Mouse (Mus musculus) hindbrain, embryonic 12.5 days (tissue): ENCODE data around the gene Bmper. TPM values are rescaled to one million over a fixed set of nuclear protein-coding genes. Genes with fewer than 3 reads are reported as not detected.

ENCODE experiments used
- ATAC-seq: fragments of 200-750 bp; cut with Nextera tagmentation; 2 replicates; pipeline ENCODE4 v1.8.0; 2017; ENCODE audit warnings: moderate TSS enrichment; ENCODE audit not compliant: low FRiP score
- H3K27ac ChIP-seq: fragments of 300-500 bp; sonication (generic); 2 replicates; pipeline ENCODE4 v1.5.1; 2016; ENCODE audit warnings: mild to moderate bottlenecking
- H3K27me3 ChIP-seq: fragments of 300-500 bp; sonication (generic); 2 replicates; pipeline ENCODE4 v1.6.1; 2016; ENCODE audit warnings: mild to moderate bottlenecking
- H3K36me3 ChIP-seq: fragments of 300-500 bp; sonication (generic); 2 replicates; pipeline ENCODE4 v1.6.1; 2016; ENCODE audit warnings: mild to moderate bottlenecking
- H3K4me1 ChIP-seq: fragments of 300-500 bp; sonication (generic); 2 replicates; pipeline ENCODE4 v1.6.1; 2016
- H3K4me2 ChIP-seq: fragments of 300-500 bp; sonication (generic); replicated peaks from 2 replicates; pipeline ENCODE4 v1.6.1; 2016; ENCODE audit warnings: mild to moderate bottlenecking
- H3K4me3 ChIP-seq: fragments of 300-500 bp; sonication (generic); 2 replicates; pipeline ENCODE4 v1.5.1; 2016; ENCODE audit warnings: mild to moderate bottlenecking
- H3K9ac ChIP-seq: fragments of 300-500 bp; sonication (generic); 2 replicates; pipeline ENCODE4 v1.6.1; 2016; ENCODE audit warnings: mild to moderate bottlenecking, moderate library complexity
- H3K9me3 ChIP-seq: fragments of 300-500 bp; sonication (generic); replicated peaks from 2 replicates; pipeline ENCODE4 v1.6.1; 2016; ENCODE audit warnings: mild to moderate bottlenecking
- WGBS: fragments of 180-500 bp; shearing (Covaris S2); methylation state at CpG from one replicate; pipeline ENCODE4 v1.1.7; 2016; 5-methylcytosine and 5-hydroxymethylcytosine counted together
- polyA plus RNA-seq: library from polyadenylated mRNA; unstranded; fragments of >200 nt; fragmentation: Nextera tagmentation; extraction: Ambion mirVana; gene quantifications from 2 replicates; pipeline ENCODE4 v1.2.1, GENCODE M21; 2016

Bmper gene
- polyA plus RNA-seq, 1 experiment from 2014 or later: 9.7 TPM

- 97% methylated on average over 2 of the region's 2 CpGs for WGBS
- Histone ChIP-seq H3K4me1 (no peaks in the 10 kb centered on the region), H3K36me3 (no peaks in the 10 kb centered on the region), H3K27me3 (no peaks in the 10 kb centered on the region), H3K4me2 (no peak overlapping the region), H3K4me3 (no peak overlapping the region), H3K27ac (no peak overlapping the region), H3K9me3 (no peaks in the 10 kb centered on the region), H3K9ac (no peak overlapping the region)
- ATAC-seq: no peak
Measured at GRCm38 (mm10) chr9:23352396-23352795, 129.5 kb downstream of the Bmper start.

DNA sequence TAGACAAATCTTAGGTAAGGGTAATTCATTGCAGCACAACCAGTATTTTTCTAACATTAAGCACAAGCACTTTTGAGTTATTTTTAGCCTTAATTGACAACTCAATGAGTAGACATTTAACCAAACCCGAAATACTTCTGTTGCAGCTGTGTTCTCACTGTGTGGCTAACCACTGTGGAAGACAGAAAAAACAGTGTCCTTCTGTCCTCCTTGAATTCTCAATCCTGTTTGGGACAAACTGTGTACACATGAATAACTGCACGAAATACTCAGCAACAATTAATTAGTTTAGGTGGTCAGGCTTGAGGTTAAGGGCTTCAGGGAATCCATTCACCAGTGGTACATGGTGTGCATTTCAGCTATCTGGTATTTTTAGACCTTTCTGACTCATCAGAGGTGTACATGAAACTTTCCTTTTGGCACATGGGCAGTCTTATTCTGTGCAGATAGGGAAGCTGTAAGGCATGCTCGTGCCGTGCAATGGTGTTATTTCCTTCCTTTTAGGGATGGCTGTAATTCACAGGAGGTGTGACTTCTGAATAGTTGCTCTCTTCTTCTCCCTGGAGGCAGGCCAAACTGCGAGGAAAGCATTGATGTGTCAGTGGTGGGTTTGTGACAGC, 131.4 kb downstream of the Bmper start:
- Histone ChIP-seq H3K4me1 (no peaks in the 10 kb centered on the region), H3K4me3 (no peak overlapping the region), H3K4me2 (no peak overlapping the region), H3K36me3 (no peaks in the 10 kb centered on the region), H3K27ac (no peak overlapping the region), H3K27me3 (no peaks in the 10 kb centered on the region), H3K9ac (no peak overlapping the region), H3K9me3 (no peaks in the 10 kb centered on the region)
- 73% methylated on average over 5 of the region's 5 CpGs for WGBS
- no peak for ATAC-seq

GRCm38 (mm10) chr9:23358108-23358507, 135.2 kb downstream of the Bmper start:
- no peak for ATAC-seq

GRCm38 (mm10) chr9:23363139-23363538, 140.3 kb downstream of the Bmper start:
- no peaks in the 10 kb centered on the region for H3K4me1 ChIP-seq
- ATAC-seq: no peak
- no peak overlapping the region for H3K4me2 ChIP-seq
- WGBS: 58% methylated on average over 2 of the region's 2 CpGs
- 0 out of 2 replicates have a peak, but pooled peaks cover 3% of the 10 kb centered on the region for H3K9me3 ChIP-seq
- H3K27me3 ChIP-seq: no peaks in the 10 kb centered on the region
- H3K27ac ChIP-seq: no peak overlapping the region
- no peaks in the 10 kb centered on the region for H3K36me3 ChIP-seq
- no peak overlapping the region for H3K4me3 ChIP-seq
- H3K9ac ChIP-seq: no peak overlapping the region

More at GRCm38 (mm10) chr9:23358108-23358507, 135.2 kb downstream of the Bmper start:
- no peaks in the 10 kb centered on the region for H3K36me3 ChIP-seq
- H3K27ac ChIP-seq: no peak overlapping the region
- H3K27me3 ChIP-seq: no peaks in the 10 kb centered on the region
- H3K4me1 ChIP-seq: no peaks in the 10 kb centered on the region
- H3K9ac ChIP-seq: no peak overlapping the region
- H3K4me3 ChIP-seq: no peak overlapping the region
- H3K9me3 ChIP-seq: 0 out of 2 replicates have a peak, but pooled peaks cover 3% of the 10 kb centered on the region
- 91% methylated on average over 2 of the region's 2 CpGs for WGBS
- no peak overlapping the region for H3K4me2 ChIP-seq

DNA sequence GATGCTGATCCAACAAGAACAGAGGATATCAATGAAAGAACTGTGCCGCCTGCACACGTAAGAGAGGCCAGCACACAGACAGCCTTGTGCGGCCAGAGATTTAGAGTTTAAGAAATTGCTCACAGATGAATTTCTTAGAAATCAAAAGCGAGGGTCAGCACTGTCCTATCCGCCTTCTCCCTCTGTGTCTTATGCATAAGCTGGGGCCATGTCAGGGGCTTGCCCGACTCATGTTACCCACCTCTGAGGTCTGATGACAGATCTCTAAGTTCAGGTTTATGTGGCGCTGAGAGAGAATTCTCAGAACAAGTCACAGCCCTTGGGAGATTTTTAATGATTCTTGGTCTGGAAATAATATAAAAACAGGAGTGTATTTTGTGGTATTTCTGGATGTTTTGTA, 140.7 kb downstream of the Bmper start:
- no peaks in the 10 kb centered on the region for H3K4me1 ChIP-seq
- WGBS: 71% methylated on average over 7 of the region's 7 CpGs
- no peak overlapping the region for H3K9ac ChIP-seq
- no peak for ATAC-seq
- H3K4me2 ChIP-seq: no peak overlapping the region
- H3K4me3 ChIP-seq: no peak overlapping the region
- no peaks in the 10 kb centered on the region for H3K27me3 ChIP-seq
- no peaks in the 10 kb centered on the region for H3K36me3 ChIP-seq
- H3K9me3 ChIP-seq: 0 out of 2 replicates have a peak, but pooled peaks cover 3% of the 10 kb centered on the region
- no peak overlapping the region for H3K27ac ChIP-seq

DNA sequence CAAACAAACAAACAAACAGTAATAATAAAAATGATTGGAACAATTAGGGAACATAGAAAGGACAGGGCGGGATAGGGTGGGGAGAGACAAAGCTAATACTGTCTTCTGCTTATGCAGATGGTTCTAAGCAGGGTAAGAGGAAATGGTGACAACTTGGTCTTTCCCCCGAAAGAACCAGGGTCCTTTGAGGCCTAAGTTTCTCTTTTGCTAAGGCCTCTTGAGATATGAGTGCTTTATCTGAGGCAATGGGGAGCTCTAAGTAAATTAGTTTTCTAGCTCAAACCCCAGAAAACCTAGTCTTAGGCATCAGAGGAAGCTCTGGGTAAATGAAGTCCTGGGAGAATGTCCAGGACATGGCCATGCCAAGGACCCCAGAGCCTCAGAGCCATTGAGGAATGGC, 141.2 kb downstream of the Bmper start:
- no peaks in the 10 kb centered on the region for H3K4me1 ChIP-seq
- H3K36me3 ChIP-seq: no peaks in the 10 kb centered on the region
- WGBS: 77% methylated on average over 2 of the region's 2 CpGs
- H3K27me3 ChIP-seq: no peaks in the 10 kb centered on the region
- H3K4me3 ChIP-seq: no peak overlapping the region
- no peak overlapping the region for H3K27ac ChIP-seq
- ATAC-seq: no peak
- no peak overlapping the region for H3K4me2 ChIP-seq
- H3K9me3 ChIP-seq: 0 out of 2 replicates have a peak, but pooled peaks cover 3% of the 10 kb centered on the region
- no peak overlapping the region for H3K9ac ChIP-seq

- Histone ChIP-seq H3K9me3 (no peaks in the 10 kb centered on the region), H3K4me2 (no peak overlapping the region), H3K36me3 (no peaks in the 10 kb centered on the region), H3K27me3 (no peaks in the 10 kb centered on the region), H3K27ac (no peak overlapping the region), H3K4me1 (no peaks in the 10 kb centered on the region), H3K4me3 (no peak overlapping the region), H3K9ac (no peak overlapping the region)
- ATAC-seq: no peak
Measured at GRCm38 (mm10) chr9:23368124-23368523, 145.2 kb downstream of the Bmper start.

DNA sequence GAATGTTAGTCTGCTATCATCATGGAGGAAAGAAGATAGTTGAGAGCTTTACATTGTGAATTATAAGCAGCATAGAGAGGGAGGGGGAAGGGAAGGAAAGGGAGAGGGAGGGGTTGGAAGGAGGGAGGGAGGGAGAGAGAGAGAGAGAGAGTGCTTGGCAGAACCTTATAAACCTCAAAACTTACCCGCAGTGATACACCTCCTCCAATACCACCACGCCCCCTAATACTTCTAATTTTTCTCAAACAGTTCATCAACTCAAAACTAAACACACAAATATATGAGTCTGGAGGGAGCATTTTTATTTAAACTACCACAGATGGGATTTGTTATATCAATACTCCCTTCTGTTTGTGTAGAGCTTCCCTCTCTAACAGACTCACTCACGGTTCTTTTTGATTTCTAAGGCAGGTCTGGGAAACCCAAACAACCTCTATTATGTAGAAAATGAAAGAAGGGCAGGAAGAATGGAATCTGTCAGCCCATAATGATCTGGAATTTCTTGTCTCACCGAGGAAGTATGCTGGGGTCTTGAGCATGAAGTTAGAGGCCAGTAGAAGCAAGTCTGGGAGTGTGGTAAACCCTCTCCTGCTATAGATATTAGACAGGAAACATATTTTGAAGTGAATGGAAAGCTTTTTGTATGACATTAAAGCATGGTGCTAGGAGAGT, 152.0 kb downstream of the Bmper start:
- WGBS: 49% methylated on average over 4 of the region's 4 CpGs
- Histone ChIP-seq H3K9me3 (no peaks in the 10 kb centered on the region), H3K4me1 (peaks cover 23% of the 10 kb centered on the region), H3K9ac (no peak overlapping the region), H3K4me2 (no peak overlapping the region), H3K4me3 (no peak overlapping the region), H3K36me3 (no peaks in the 10 kb centered on the region), H3K27me3 (no peaks in the 10 kb centered on the region), H3K27ac (no peak overlapping the region)
- ATAC-seq: no peak

- WGBS: 25% methylated on average over 5 of the region's 5 CpGs
- Histone ChIP-seq H3K9me3 (no peaks in the 10 kb centered on the region), H3K4me2 (no peak overlapping the region), H3K27me3 (no peaks in the 10 kb centered on the region), H3K4me3 (no peak overlapping the region), H3K27ac (peak overlapping the region; percentile 77), H3K4me1 (peaks cover 32% of the 10 kb centered on the region), H3K9ac (no peak overlapping the region), H3K36me3 (no peaks in the 10 kb centered on the region)
- ATAC-seq: peak; percentile 66
Measured at GRCm38 (mm10) chr9:23377831-23378730, 155.2 kb downstream of the Bmper start.

GRCm38 (mm10) chr9:23378731-23379170, 155.9 kb downstream of the Bmper start:
- WGBS: 9% methylated on average over 6 of the region's 6 CpGs
- no peak overlapping the region for H3K4me2 ChIP-seq

DNA sequence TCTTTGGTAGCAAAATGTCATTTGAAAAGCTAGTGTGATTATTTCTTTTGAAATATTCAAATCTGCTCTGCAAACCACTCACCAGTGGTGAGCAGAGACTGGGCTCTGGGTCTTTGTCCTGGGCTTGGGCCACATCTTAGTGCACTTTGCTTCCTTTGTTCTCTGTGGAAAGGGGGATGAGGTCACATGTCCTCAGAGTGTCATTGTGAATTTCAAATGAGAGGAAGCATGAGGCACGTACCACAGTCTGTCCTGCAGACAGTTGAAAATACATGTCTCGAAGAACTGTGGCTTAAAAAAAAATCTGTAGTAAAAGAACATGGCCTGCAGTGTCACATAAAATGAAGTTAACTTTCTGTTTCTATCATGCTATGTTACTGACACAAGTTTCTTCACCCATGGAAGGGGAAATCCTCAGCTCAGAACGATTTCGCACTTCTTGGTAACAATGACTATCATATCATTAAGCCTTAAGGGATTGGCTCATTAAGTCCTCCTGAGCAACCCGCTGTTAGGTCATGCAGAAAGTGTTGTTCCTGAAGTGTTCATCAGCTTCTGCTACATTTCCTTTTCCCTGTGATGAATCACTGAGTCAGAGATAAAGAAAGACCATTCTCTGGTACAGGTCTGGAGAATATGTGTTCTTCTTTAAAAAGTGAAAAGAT, 157.4 kb downstream of the Bmper start:
- WGBS: 36% methylated on average over 5 of the region's 5 CpGs
- H3K36me3 ChIP-seq: no peaks in the 10 kb centered on the region
- no peaks in the 10 kb centered on the region for H3K9me3 ChIP-seq
- H3K27me3 ChIP-seq: no peaks in the 10 kb centered on the region
- H3K4me3 ChIP-seq: no peak overlapping the region
- no peak overlapping the region for H3K4me2 ChIP-seq
- H3K9ac ChIP-seq: no peak overlapping the region
- ATAC-seq: no peak; the same call in 1 of the 2 replicates
- H3K4me1 ChIP-seq: peaks cover 32% of the 10 kb centered on the region
- H3K27ac ChIP-seq: no peak overlapping the region

More at GRCm38 (mm10) chr9:23378731-23379170, 155.9 kb downstream of the Bmper start:
- H3K9ac ChIP-seq: no peak overlapping the region
- H3K4me1 ChIP-seq: peaks cover 32% of the 10 kb centered on the region
- peak; percentile 85 for ATAC-seq
- no peak overlapping the region for H3K4me3 ChIP-seq
- no peaks in the 10 kb centered on the region for H3K27me3 ChIP-seq
- no peaks in the 10 kb centered on the region for H3K9me3 ChIP-seq
- H3K36me3 ChIP-seq: no peaks in the 10 kb centered on the region
- H3K27ac ChIP-seq: peak overlapping the region; percentile 77

GRCm38 (mm10) chr9:23383291-23383690, 160.4 kb downstream of the Bmper start:
- Histone ChIP-seq H3K4me3 (no peak overlapping the region), H3K27me3 (no peaks in the 10 kb centered on the region), H3K36me3 (no peaks in the 10 kb centered on the region), H3K4me1 (peaks cover 26% of the 10 kb centered on the region), H3K4me2 (no peak overlapping the region), H3K9me3 (no peaks in the 10 kb centered on the region), H3K27ac (no peak overlapping the region), H3K9ac (no peak overlapping the region)
- 75% methylated on average over 8 of the region's 8 CpGs for WGBS
- no peak for ATAC-seq
